Mouse (Mus musculus): ENCODE measurements around the gene Nup205. TPM values are rescaled to one million over a fixed set of nuclear protein-coding genes. Genes with fewer than 3 reads are reported as not detected.
"Not testable (repeated sequence)": the region's sequence is repeated elsewhere in the genome, so short reads cannot be mapped to it uniquely, and the experiment has no call there.

Gene Nup205
- polyA plus RNA-seq, 1 experiment from 2014 or later = 16.2 TPM

DNA sequence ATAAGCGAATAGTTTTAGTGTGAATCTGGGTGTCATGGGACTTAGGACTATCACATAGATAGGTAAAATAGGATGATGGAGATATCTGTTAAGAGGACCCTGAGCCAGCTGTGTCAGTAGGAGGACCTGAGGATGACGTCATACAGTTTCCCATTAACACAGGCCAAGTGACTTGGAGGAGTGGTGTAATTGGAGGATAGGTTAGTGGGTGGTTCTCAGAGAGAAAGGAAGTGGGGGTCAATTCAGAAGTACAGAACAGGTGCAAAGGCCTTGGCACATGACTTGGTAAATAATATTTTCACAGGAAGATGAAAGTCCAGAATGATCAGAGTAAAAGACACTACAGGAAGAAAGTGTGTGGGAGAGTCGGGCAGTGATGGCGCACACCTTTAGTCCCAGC is 4.0 kb upstream of the Nup205 start:
- no peak for ATAC-seq (ENCODE audit: insufficient read depth)
- H3K9ac ChIP-seq = no peak overlapping the region
- H3K27me3 ChIP-seq = no peaks in the 10 kb centered on the region
- H3K4me2 ChIP-seq = no peak overlapping the region
- no peaks in the 10 kb centered on the region for H3K36me3 ChIP-seq (replicated peaks)
- no peak overlapping the region for H3K4me3 ChIP-seq (replicated peaks)
- 72% methylated on average over 4 of the region's 4 CpGs for WGBS (ENCODE audit: insufficient replicate concordance)
- no peaks in the 10 kb centered on the region for H3K9me3 ChIP-seq (replicated peaks)
- no peak overlapping the region for H3K27ac ChIP-seq (replicated peaks)
- peaks cover 7% of the 10 kb centered on the region; the same call in 1 of the 2 replicates for H3K4me1 ChIP-seq (replicated peaks)

DNA sequence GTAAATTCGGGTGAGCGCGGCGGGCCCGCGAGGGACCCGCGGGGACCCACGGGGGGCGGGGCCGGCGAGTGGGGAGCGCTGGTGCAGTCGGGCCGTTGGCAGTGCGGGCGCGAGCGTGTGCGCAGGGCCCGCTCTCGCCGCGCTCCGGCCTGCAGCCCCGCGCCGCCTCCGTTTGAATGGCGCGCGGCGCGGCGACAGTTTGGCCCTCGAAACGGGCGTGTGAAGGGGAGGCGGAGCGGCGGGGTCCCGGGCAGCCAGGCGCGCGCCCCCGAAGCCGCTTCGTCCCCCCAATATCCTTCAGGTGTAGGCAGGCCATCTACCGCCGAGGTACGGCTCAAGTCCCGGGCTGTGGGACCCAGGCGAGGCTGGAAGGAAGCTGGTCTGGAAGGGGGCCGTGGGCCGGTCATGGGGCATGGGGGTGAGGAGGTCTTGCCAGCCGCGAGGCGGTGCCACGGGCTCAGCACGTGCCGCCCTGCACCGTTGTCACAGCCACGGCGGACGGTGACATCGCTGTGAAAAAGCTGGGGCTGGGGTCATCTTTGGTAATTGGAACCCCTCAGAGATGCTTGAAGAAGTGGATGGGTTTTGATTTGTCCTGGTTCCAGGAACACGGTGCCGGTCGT is 540 bp downstream of the Nup205 start:
- Histone ChIP-seq H3K9me3 (replicated peaks) (no peaks in the 10 kb centered on the region), H3K27me3 (no peaks in the 10 kb centered on the region), H3K27ac (replicated peaks) (peak overlapping the region; percentile 93), H3K4me2 (peak overlapping the region; percentile 90), H3K36me3 (replicated peaks) (no peaks in the 10 kb centered on the region), H3K4me3 (replicated peaks) (peak overlapping the region; percentile 85), H3K4me1 (replicated peaks) (peaks cover 18% of the 10 kb centered on the region), H3K9ac (peak overlapping the region; percentile 84)
- under 1% methylated on average over 68 of the region's 69 CpGs for WGBS (ENCODE audit: insufficient replicate concordance)
- ATAC-seq (ENCODE audit: insufficient read depth) = peak; percentile 59

DNA sequence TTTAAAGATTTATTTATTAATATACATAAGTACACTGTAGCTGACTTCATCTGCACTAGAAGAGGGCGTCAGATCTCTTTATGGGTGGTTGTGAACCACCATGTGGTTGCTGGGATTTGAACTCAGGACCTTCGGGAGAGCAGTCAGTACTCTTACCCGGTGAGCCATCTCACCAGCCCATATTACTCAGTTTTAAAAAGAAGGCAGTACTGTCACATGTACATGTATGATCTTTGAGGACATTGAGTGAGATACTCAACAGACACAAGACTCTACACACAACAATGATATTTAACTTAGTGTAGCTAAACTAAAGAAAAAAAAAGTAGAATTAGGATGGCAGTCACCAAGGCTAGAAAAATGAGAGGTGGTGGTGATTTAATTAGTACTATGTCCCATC is 2.1 kb downstream of the Nup205 start:
- H3K9me3 ChIP-seq (replicated peaks); H3K27me3 ChIP-seq; H3K36me3 ChIP-seq (replicated peaks); ATAC-seq (ENCODE audit: insufficient read depth); H3K27ac ChIP-seq (replicated peaks); H3K4me2 ChIP-seq; H3K9ac ChIP-seq; H3K4me3 ChIP-seq (replicated peaks): not testable (repeated sequence)
- 76% methylated on average over 3 of the region's 3 CpGs for WGBS (ENCODE audit: insufficient replicate concordance)
- H3K4me1 ChIP-seq (replicated peaks) = peaks cover 18% of the 10 kb centered on the region

DNA sequence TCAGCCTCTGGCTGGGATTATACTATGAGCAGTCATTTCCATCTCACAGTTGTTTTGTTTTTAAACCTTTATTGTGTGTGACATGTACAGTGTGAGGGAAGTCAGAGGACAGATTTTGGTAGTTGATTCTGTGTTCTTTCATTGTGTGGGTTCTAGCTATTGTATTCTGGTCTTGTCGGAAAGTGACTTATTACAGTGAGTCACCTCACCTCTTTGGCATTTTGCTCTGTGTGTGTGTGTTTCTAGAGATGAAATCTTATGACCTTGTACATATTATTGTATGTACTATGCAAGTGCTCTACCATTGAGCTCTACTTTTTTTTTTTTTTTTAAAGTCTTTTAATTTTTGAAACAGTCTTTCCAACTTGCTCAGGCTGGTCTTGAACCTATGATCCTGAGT is 7.6 kb downstream of the Nup205 start:
- no peak overlapping the region for H3K4me3 ChIP-seq (replicated peaks)
- H3K27me3 ChIP-seq = no peaks in the 10 kb centered on the region
- H3K9me3 ChIP-seq (replicated peaks) = no peaks in the 10 kb centered on the region
- 67% methylated on average over 1 of the region's 1 CpGs for WGBS (ENCODE audit: insufficient replicate concordance)
- H3K9ac ChIP-seq = no peak overlapping the region
- no peak overlapping the region for H3K4me2 ChIP-seq
- no peak for ATAC-seq (ENCODE audit: insufficient read depth)
- H3K4me1 ChIP-seq (replicated peaks) = peaks cover 4% of the 10 kb centered on the region; the same call in 1 of the 2 replicates
- no peak overlapping the region for H3K27ac ChIP-seq (replicated peaks)
- H3K36me3 ChIP-seq (replicated peaks) = peaks cover 56% of the 10 kb centered on the region

DNA sequence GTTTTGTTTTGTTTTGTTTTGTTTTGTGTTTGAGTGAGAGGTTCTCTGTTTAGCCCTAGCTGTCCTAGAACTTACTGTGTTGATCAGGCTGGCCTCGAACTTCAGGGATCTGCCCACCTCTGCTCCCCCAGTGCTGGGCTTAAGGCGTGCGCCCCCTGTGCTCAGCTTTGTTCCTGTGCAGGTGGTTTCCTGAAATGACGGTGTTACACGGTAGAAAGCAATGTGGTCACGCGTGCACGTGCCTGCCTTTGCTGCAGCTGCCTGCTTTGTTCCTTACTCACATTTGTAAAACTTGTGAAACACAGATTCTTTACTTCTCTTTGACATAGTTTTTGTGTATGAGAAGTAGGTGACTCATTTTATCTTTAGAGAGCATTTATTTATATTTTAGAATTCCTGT is 14.0 kb downstream of the Nup205 start:
- WGBS (ENCODE audit: insufficient replicate concordance) = 78% methylated on average over 8 of the region's 8 CpGs

DNA sequence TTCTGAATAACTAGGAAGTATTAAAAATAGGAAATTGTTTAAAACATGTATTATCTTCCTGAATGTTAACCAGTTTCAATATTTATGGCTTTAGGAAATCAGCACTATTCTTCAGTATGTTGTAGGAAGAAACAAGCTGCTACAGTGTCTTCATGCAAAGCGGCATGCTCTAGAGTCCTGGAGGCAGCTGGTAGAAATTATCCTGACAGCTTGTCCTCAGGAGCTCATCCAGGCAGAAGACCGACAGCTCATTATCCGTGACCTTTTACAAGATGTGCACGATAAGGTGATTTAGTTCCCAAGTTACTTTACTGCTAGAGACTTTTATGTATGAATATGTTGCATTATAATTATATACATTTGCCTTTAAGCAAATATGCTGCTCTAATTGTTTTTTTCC is 48.5 kb downstream of the Nup205 start:
- Histone ChIP-seq H3K27me3 (no peaks in the 10 kb centered on the region), H3K9ac (no peak overlapping the region), H3K4me2 (no peak overlapping the region), H3K9me3 (replicated peaks) (no peaks in the 10 kb centered on the region), H3K4me1 (replicated peaks) (no peaks in the 10 kb centered on the region), H3K27ac (replicated peaks) (no peak overlapping the region), H3K36me3 (replicated peaks) (peaks cover 68% of the 10 kb centered on the region), H3K4me3 (replicated peaks) (no peak overlapping the region)
- no peak for ATAC-seq (ENCODE audit: insufficient read depth)
- WGBS (ENCODE audit: insufficient replicate concordance) = 85% methylated on average over 4 of the region's 4 CpGs

More for the DNA sequence above, 14.0 kb downstream of the Nup205 start:
- Histone ChIP-seq H3K9ac (no peak overlapping the region), H3K27ac (replicated peaks) (no peak overlapping the region), H3K4me3 (replicated peaks) (no peak overlapping the region), H3K4me2 (no peak overlapping the region), H3K4me1 (replicated peaks) (no peaks in the 10 kb centered on the region), H3K9me3 (replicated peaks) (no peaks in the 10 kb centered on the region), H3K36me3 (replicated peaks) (peaks cover 82% of the 10 kb centered on the region), H3K27me3 (no peaks in the 10 kb centered on the region)
- ATAC-seq (ENCODE audit: insufficient read depth) = no peak

DNA sequence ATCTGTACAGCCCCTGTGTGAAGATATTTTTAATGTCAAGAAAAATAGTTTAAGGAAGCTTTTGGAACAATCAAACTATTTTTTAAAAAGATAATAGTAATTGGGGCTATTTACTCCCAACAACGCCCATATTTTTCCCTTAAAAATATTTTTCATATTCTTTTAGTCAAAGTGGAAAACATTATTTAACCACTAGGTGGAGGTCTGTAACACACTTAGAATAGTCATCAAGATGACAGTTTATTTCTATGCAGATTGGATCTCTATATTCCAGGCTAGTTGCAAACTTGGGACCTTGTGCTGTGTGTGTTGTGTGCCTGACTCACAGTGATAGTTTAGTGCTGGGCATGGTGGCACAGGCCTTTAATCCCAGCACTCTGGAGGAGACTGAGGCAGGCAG is 52.2 kb downstream of the Nup205 start:
- Histone ChIP-seq H3K4me3 (replicated peaks) (no peak overlapping the region), H3K4me2 (no peak overlapping the region), H3K36me3 (replicated peaks) (peaks cover 67% of the 10 kb centered on the region), H3K4me1 (replicated peaks) (no peaks in the 10 kb centered on the region), H3K27ac (replicated peaks) (no peak overlapping the region), H3K27me3 (no peaks in the 10 kb centered on the region), H3K9ac (no peak overlapping the region), H3K9me3 (replicated peaks) (no peaks in the 10 kb centered on the region)
- ATAC-seq (ENCODE audit: insufficient read depth) = no peak
- 67% methylated on average over 1 of the region's 1 CpGs for WGBS (ENCODE audit: insufficient replicate concordance)

DNA sequence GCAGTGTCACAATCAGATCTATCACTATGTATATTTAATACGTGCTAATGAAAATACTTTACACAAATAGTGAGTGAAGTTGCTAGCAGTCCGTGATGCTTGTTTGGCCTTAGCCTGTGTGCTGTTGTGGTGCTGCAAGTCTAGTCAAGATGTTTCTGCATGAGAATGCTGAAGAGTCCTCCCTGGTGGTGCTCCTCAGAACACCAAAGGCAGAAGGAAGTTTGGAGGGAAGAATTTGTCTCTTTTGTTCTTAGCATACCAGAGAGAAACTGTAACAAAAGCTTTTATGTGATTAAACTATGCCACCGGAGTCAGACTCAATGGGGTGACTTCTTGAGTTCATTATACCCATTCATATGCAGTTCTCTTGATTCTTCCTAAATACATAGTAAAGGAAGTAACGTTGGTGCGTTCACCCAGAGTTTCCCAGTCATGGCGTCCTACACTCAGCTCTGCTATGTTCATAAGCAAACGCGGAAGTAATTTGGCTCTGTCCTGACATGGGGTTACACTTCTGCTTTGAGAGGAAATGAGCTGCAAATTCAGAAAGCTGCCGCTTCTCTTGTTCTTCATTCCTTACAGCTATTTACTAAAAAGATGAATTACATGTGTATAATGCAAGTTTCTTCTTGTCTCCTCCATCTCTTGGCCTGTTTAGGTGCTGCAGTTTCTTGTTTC is 59.0 kb downstream of the Nup205 start:
- Histone ChIP-seq H3K4me1 (replicated peaks) (no peaks in the 10 kb centered on the region), H3K36me3 (replicated peaks) (peaks cover 79% of the 10 kb centered on the region), H3K9ac (no peak overlapping the region), H3K9me3 (replicated peaks) (no peaks in the 10 kb centered on the region), H3K27ac (replicated peaks) (no peak overlapping the region), H3K27me3 (no peaks in the 10 kb centered on the region), H3K4me2 (no peak overlapping the region), H3K4me3 (replicated peaks) (no peak overlapping the region)
- 72% methylated on average over 9 of the region's 9 CpGs for WGBS (ENCODE audit: insufficient replicate concordance)
- no peak for ATAC-seq (ENCODE audit: insufficient read depth)

DNA sequence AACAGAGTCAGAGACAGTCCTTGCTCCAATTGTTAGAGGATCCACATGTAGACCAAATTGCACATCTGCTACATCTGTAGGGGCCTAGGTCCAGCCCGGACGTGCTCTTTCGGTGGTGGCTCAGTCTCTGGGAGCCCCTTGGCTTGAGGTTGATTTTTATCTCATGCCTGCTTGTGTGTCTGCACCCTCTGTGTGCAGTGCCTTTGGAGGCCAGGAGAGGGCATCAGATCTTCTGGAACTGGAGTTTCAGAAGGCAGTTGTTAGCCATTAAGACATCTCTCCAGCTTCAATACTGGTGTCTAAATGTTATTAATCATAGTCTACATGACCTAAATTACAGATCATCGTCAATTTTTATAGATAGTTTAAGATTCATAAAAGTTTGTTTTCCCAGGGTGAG is 66.0 kb downstream of the Nup205 start:
- H3K4me2 ChIP-seq = no peak overlapping the region
- WGBS (ENCODE audit: insufficient replicate concordance) = 83% methylated on average over 4 of the region's 4 CpGs
- no peak overlapping the region for H3K27ac ChIP-seq (replicated peaks)
- H3K4me3 ChIP-seq (replicated peaks) = no peak overlapping the region
- no peaks in the 10 kb centered on the region for H3K4me1 ChIP-seq (replicated peaks)
- H3K9me3 ChIP-seq (replicated peaks) = no peaks in the 10 kb centered on the region
- H3K36me3 ChIP-seq (replicated peaks) = peaks cover 76% of the 10 kb centered on the region
- ATAC-seq (ENCODE audit: insufficient read depth) = no peak
- H3K9ac ChIP-seq = no peak overlapping the region
- no peaks in the 10 kb centered on the region for H3K27me3 ChIP-seq

DNA sequence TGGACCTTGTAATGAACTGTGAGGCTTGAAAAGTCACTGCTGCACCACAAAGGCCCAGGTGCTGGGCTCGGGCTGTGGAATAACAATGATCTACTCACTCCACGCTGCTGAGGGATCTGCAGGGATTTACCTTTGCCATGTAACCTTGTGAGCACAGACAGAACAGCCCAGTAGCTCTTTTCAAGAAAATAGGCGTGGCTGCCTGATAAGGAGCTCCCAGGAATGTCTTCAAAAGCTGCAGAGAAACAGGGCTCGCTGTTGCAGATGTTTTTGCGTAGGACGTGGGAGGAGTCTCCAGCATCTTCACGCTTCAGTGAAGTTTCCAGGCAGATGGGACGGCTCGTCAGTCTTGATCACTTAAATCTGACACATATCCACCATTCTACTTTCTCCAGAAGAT is 66.8 kb downstream of the Nup205 start:
- Histone ChIP-seq H3K27ac (replicated peaks) (no peak overlapping the region), H3K4me2 (no peak overlapping the region), H3K27me3 (no peaks in the 10 kb centered on the region), H3K9ac (no peak overlapping the region), H3K4me1 (replicated peaks) (no peaks in the 10 kb centered on the region), H3K36me3 (replicated peaks) (peaks cover 69% of the 10 kb centered on the region), H3K4me3 (replicated peaks) (no peak overlapping the region), H3K9me3 (replicated peaks) (no peaks in the 10 kb centered on the region)
- WGBS (ENCODE audit: insufficient replicate concordance) = 68% methylated on average over 9 of the region's 9 CpGs
- ATAC-seq (ENCODE audit: insufficient read depth) = no peak

DNA sequence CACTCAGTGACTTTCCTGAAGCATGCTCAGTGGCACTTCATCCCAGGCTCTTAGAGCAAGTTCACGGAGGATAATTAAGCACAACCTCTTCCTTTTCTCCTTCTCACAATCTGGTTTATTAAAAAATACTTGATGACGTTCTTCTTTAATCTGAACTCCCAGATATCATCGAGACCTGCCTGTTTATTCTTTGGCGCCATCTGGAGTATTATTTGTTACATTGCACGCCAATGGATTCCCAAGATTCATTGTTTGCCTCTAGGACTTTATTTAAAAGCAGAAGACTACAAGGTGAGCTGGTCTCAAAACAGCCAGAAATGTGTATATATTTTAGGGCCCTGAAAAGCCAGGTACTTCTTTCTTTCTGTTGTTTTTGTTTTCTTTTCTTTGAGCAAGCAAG is 67.9 kb downstream of the Nup205 start:
- Histone ChIP-seq H3K4me3 (replicated peaks) (no peak overlapping the region), H3K36me3 (replicated peaks) (peaks cover 63% of the 10 kb centered on the region), H3K4me2 (no peak overlapping the region), H3K4me1 (replicated peaks) (no peaks in the 10 kb centered on the region), H3K27ac (replicated peaks) (no peak overlapping the region), H3K9me3 (replicated peaks) (no peaks in the 10 kb centered on the region), H3K27me3 (no peaks in the 10 kb centered on the region), H3K9ac (no peak overlapping the region)
- WGBS (ENCODE audit: insufficient replicate concordance) = 55% methylated on average over 5 of the region's 5 CpGs
- ATAC-seq (ENCODE audit: insufficient read depth) = no peak

Data from liver, embryonic 15.5 days (tissue).